Mouse (Mus musculus): Measurements from ENCODE around the gene Gmppb. TPM values are rescaled to one million over a fixed set of nuclear protein-coding genes. Genes with fewer than 3 reads are reported as not detected.
A peak's percentile ranks its signal among the peaks of the same experiment; 100 is the strongest.

Gmppb gene
- total RNA-seq, 2 experiments from 2014 or later: 11.7 to 43.7 TPM

GRCm38 (mm10) chr9:108051184-108051930, 2.3 kb downstream of the Gmppb start:
- no peak for ATAC-seq (replicated peaks; ENCODE audit: poor library complexity)

GRCm38 (mm10) chr9:108051931-108052220, 2.8 kb downstream of the Gmppb start:
- no peak for ATAC-seq (replicated peaks; ENCODE audit: poor library complexity)

GRCm38 (mm10) chr9:108052411-108052810, 3.4 kb downstream of the Gmppb start:
- no peak for ATAC-seq (replicated peaks; ENCODE audit: poor library complexity)

- ATAC-seq (replicated peaks; ENCODE audit: poor library complexity): peak; percentile 74
Observed at GRCm38 (mm10) chr9:108052885-108053664, 4.0 kb downstream of the Gmppb start, which contains the start of gene Amigo3. Gene Amigo3 (plus strand): TSS chr9:108053159.

GRCm38 (mm10) chr9:108053665-108054225, 4.7 kb downstream of the Gmppb start:
- no peak for ATAC-seq (replicated peaks; ENCODE audit: poor library complexity)

- no peak for ATAC-seq (replicated peaks; ENCODE audit: poor library complexity)
Observed at GRCm38 (mm10) chr9:108054331-108055040, 5.4 kb downstream of the Gmppb start.

- no peak for ATAC-seq (replicated peaks; ENCODE audit: poor library complexity)
Observed at GRCm38 (mm10) chr9:108055061-108055460, 6.0 kb downstream of the Gmppb start.

GRCm38 (mm10) chr9:108055661-108056237, 6.7 kb downstream of the Gmppb start:
- ATAC-seq (replicated peaks; ENCODE audit: poor library complexity): no peak

GRCm38 (mm10) chr9:108056361-108057261, 7.6 kb downstream of the Gmppb start:
- ATAC-seq (replicated peaks; ENCODE audit: poor library complexity): no peak

- ATAC-seq (replicated peaks; ENCODE audit: poor library complexity): no peak
Observed at GRCm38 (mm10) chr9:108057262-108057562, 8.2 kb downstream of the Gmppb start.

- ATAC-seq (replicated peaks; ENCODE audit: poor library complexity): no peak
Observed at GRCm38 (mm10) chr9:108058291-108058690, 9.2 kb downstream of the Gmppb start.

GRCm38 (mm10) chr9:108062142-108062541, 13.1 kb downstream of the Gmppb start:
- no peak for ATAC-seq (replicated peaks; ENCODE audit: poor library complexity)

GRCm38 (mm10) chr9:108063361-108063760, 14.3 kb downstream of the Gmppb start:
- ATAC-seq (replicated peaks; ENCODE audit: poor library complexity): no peak

- peak; percentile 89 for ATAC-seq (replicated peaks; ENCODE audit: poor library complexity)
Observed at GRCm38 (mm10) chr9:108065491-108066011, 16.5 kb downstream of the Gmppb start.

- no peak for ATAC-seq (replicated peaks; ENCODE audit: poor library complexity)
Observed at GRCm38 (mm10) chr9:108067199-108067598, 18.2 kb downstream of the Gmppb start.

GRCm38 (mm10) chr9:108067900-108068299, 18.9 kb downstream of the Gmppb start:
- ATAC-seq (replicated peaks; ENCODE audit: poor library complexity): peak; percentile 87

- no peak for ATAC-seq (replicated peaks; ENCODE audit: poor library complexity)
Observed at GRCm38 (mm10) chr9:108069007-108069406, 20.0 kb downstream of the Gmppb start.

- ATAC-seq (replicated peaks; ENCODE audit: poor library complexity): no peak
Observed at GRCm38 (mm10) chr9:108069529-108069928, 20.5 kb downstream of the Gmppb start.

- ATAC-seq (replicated peaks; ENCODE audit: poor library complexity): no peak
Observed at GRCm38 (mm10) chr9:108071801-108072200, 22.8 kb downstream of the Gmppb start.

- no peak for ATAC-seq (replicated peaks; ENCODE audit: poor library complexity)
Observed at GRCm38 (mm10) chr9:108072481-108072924, 23.5 kb downstream of the Gmppb start.

All from megakaryocyte progenitor cell, adult 5-6 weeks (primary cell).